Mouse (Mus musculus): ENCODE results near the gene Dusp7.

Gene Dusp7

GRCm38 (mm10) chr9:106421865-106422160 lies 53.4 kb downstream of the Dusp7 start:
- DNase-seq, result peak; percentile 81

Measured in cerebellum, adult 9-11 months (tissue).